Mouse (Mus musculus): ENCODE measurements around the gene 1700086D15Rik. TPM values are rescaled to one million over a fixed set of nuclear protein-coding genes. Genes with fewer than 3 reads are reported as not detected.

The 1700086D15Rik gene
- polyA plus RNA-seq (2015; fragmentation: Nextera tagmentation; extraction: Ambion mirVana) = 0.18 TPM in 1 of 2 replicates, not detected in the other

GRCm38 (mm10) chr11:65159791-65160190, at the start of gene 1700086D15Rik:
1700086D15Rik (minus strand) TSS chr11:65159891.
- no peak within 1 kb of the TSS for H3K4me3 ChIP-seq
- 93% methylated on average over 5 of the region's 5 CpGs for WGBS
- no peak within 1 kb of the TSS for H3K27ac ChIP-seq
- no peaks in the 10 kb centered on the region for H3K36me3 ChIP-seq
- H3K4me2 ChIP-seq = no peak within 1 kb of the TSS
- no peaks in the 10 kb centered on the region for H3K9me3 ChIP-seq
- peaks cover 13% of the 10 kb centered on the region for H3K27me3 ChIP-seq
- no peak for ATAC-seq (ENCODE audit: insufficient number of reproducible peaks, low FRiP score, low TSS enrichment, low read depth)
- peaks cover 16% of the 10 kb centered on the region for H3K4me1 ChIP-seq
- H3K9ac ChIP-seq = no peak within 1 kb of the TSS

DNA sequence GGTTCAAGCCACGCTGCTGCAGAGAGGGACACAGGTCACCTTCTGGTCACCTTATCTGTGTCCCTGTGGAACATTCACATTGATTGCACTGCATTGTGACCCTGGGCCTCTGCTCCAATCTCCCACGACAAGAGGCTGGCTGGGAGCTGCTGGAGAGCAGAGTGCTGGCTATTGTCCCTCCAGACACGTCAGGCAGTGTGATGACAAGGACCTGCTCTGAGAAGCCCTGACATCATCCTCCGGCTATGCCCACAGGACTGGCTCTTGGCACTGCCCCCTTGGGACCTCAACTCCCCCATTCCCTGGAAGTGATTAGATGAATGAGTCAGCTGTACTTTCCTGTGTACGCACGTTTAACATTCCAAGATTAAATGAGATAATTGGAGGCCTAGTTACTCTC, 49.8 kb upstream of the 1700086D15Rik start:
- Histone ChIP-seq H3K4me3 (no peak overlapping the region), H3K36me3 (no peaks in the 10 kb centered on the region), H3K27ac (no peak overlapping the region), H3K4me1 (no peaks in the 10 kb centered on the region), H3K4me2 (no peak overlapping the region), H3K9me3 (no peaks in the 10 kb centered on the region), H3K27me3 (no peaks in the 10 kb centered on the region), H3K9ac (no peak overlapping the region)
- 57% methylated on average over 6 of the region's 6 CpGs for WGBS
- ATAC-seq (ENCODE audit: insufficient number of reproducible peaks, low FRiP score, low TSS enrichment, low read depth) = no peak

GRCm38 (mm10) chr11:65205306-65205705, 45.6 kb upstream of the 1700086D15Rik start:
- 75% methylated on average over 5 of the region's 5 CpGs for WGBS
- no peaks in the 10 kb centered on the region for H3K36me3 ChIP-seq

DNA sequence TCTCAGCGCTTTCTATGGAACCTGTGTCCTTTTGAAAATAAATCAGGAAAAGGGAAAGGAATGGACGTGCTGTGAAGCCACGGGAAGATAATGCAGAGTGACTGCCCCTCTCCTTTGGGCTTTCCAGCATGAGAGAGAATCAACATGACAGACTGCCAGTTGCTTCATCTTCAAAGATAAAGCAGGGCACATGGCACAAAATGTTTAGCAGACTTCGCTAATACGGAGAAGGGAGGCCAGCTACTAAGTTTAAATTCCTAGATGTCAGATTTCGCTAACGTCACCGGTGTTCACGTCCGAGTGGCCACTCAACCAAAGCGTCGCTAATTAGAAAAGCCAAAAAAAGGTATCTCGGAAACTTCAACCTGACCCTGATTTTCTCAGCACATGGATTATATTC, 45.0 kb upstream of the 1700086D15Rik start:
- WGBS = 75% methylated on average over 13 of the region's 13 CpGs
- no peak overlapping the region for H3K4me3 ChIP-seq
- H3K27ac ChIP-seq = no peak overlapping the region
- no peak for ATAC-seq (ENCODE audit: insufficient number of reproducible peaks, low FRiP score, low TSS enrichment, low read depth)
- no peaks in the 10 kb centered on the region for H3K27me3 ChIP-seq
- H3K4me2 ChIP-seq = no peak overlapping the region
- no peak overlapping the region for H3K9ac ChIP-seq
- no peaks in the 10 kb centered on the region for H3K36me3 ChIP-seq
- no peaks in the 10 kb centered on the region for H3K9me3 ChIP-seq
- no peaks in the 10 kb centered on the region for H3K4me1 ChIP-seq

More at GRCm38 (mm10) chr11:65205306-65205705, 45.6 kb upstream of the 1700086D15Rik start:
- Histone ChIP-seq H3K27me3 (no peaks in the 10 kb centered on the region), H3K9ac (no peak overlapping the region), H3K4me3 (no peak overlapping the region), H3K4me2 (no peak overlapping the region), H3K9me3 (no peaks in the 10 kb centered on the region), H3K27ac (no peak overlapping the region), H3K4me1 (no peaks in the 10 kb centered on the region)
- no peak for ATAC-seq (ENCODE audit: insufficient number of reproducible peaks, low FRiP score, low TSS enrichment, low read depth)

DNA sequence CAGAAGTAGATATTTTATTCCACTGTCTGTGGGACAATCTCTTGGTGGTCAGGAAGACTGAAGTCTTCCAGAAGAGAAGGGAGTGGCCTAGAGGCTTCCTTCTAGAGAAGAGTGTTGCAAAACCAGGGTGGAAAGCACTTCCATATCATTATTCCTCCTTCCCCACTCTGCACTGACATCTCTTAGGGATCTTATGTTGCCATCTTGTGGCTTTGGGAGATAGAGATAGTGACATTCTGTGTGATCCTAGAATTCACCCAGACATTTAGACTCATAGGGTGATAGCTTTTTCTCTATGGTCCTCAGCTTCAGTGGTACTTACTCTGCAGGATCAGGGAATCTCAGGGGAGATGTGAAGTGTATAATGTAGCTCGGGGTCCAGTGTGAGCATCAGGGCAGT, 43.3 kb upstream of the 1700086D15Rik start:
- H3K4me3 ChIP-seq = no peak overlapping the region
- no peaks in the 10 kb centered on the region for H3K27me3 ChIP-seq
- no peak overlapping the region for H3K4me2 ChIP-seq
- no peaks in the 10 kb centered on the region for H3K4me1 ChIP-seq
- H3K9ac ChIP-seq = no peak overlapping the region
- H3K9me3 ChIP-seq = no peaks in the 10 kb centered on the region
- WGBS = 50% methylated on average over 1 of the region's 1 CpGs
- H3K27ac ChIP-seq = no peak overlapping the region
- no peaks in the 10 kb centered on the region for H3K36me3 ChIP-seq
- ATAC-seq (ENCODE audit: insufficient number of reproducible peaks, low FRiP score, low TSS enrichment, low read depth) = no peak

DNA sequence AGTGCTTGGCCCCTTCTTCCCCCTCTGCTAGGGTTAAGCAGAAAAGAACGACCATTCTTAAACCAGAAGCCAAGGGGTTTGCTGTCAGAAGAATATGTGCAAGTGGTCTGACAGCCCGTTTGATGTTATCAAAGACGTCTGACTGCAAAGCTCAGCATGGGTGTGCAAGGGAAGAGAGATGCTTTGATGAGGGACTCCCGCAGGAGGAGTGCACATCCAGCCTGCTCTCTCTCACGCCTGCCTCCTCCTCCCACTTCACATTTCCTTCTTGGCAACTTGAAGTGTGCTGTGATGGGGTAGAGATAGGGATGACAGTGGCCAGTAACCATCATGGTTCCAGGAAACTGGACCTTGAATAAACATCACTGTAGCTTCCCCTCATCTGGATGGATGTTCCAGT, 42.5 kb upstream of the 1700086D15Rik start:
- no peak overlapping the region for H3K4me2 ChIP-seq
- H3K4me3 ChIP-seq = no peak overlapping the region
- H3K27me3 ChIP-seq = no peaks in the 10 kb centered on the region
- no peak for ATAC-seq (ENCODE audit: insufficient number of reproducible peaks, low FRiP score, low TSS enrichment, low read depth)
- no peak overlapping the region for H3K9ac ChIP-seq
- 36% methylated on average over 5 of the region's 5 CpGs for WGBS
- no peaks in the 10 kb centered on the region for H3K4me1 ChIP-seq
- H3K9me3 ChIP-seq = no peaks in the 10 kb centered on the region
- no peak overlapping the region for H3K27ac ChIP-seq
- no peaks in the 10 kb centered on the region for H3K36me3 ChIP-seq

DNA sequence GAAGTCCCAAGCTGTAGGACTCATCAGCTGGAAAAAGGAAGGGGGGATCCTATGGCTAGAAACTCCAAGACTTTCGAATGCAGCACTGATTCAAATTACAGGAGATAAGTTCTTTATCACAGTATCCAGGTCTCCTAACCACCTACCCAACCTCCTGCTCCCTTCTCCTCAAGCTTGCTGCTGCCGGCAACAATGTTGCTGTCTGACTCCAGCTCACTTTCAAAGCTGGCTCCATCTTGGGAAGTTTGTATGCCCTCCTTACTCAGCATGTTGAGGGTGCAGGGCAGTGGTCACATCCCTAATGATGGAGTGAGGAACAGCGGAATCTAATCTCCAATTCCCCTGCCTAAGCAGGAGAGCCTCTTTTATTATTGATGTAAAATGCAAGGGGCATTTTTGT, 38.3 kb upstream of the 1700086D15Rik start:
- 80% methylated on average over 3 of the region's 3 CpGs for WGBS
- ATAC-seq (ENCODE audit: insufficient number of reproducible peaks, low FRiP score, low TSS enrichment, low read depth) = no peak

GRCm38 (mm10) chr11:65197280-65197679, 37.6 kb upstream of the 1700086D15Rik start:
- Histone ChIP-seq H3K4me2 (no peak overlapping the region), H3K9me3 (no peaks in the 10 kb centered on the region), H3K9ac (no peak overlapping the region), H3K27me3 (peaks cover 6% of the 10 kb centered on the region; the same call in 1 of the 2 replicates), H3K4me1 (no peaks in the 10 kb centered on the region), H3K4me3 (no peak overlapping the region), H3K36me3 (no peaks in the 10 kb centered on the region), H3K27ac (no peak overlapping the region)
- WGBS = 3% methylated on average over 3 of the region's 3 CpGs
- ATAC-seq (ENCODE audit: insufficient number of reproducible peaks, low FRiP score, low TSS enrichment, low read depth) = no peak

More for the DNA sequence above, 38.3 kb upstream of the 1700086D15Rik start:
- Histone ChIP-seq H3K4me2 (no peak overlapping the region), H3K9ac (no peak overlapping the region), H3K27me3 (peaks cover 6% of the 10 kb centered on the region; the same call in 1 of the 2 replicates), H3K4me3 (no peak overlapping the region), H3K4me1 (no peaks in the 10 kb centered on the region), H3K9me3 (no peaks in the 10 kb centered on the region), H3K36me3 (no peaks in the 10 kb centered on the region), H3K27ac (no peak overlapping the region)

- Histone ChIP-seq H3K9me3 (no peaks in the 10 kb centered on the region), H3K9ac (no peak overlapping the region), H3K4me2 (no peak overlapping the region), H3K4me3 (no peak overlapping the region), H3K36me3 (no peaks in the 10 kb centered on the region), H3K4me1 (no peaks in the 10 kb centered on the region), H3K27me3 (no peaks in the 10 kb centered on the region), H3K27ac (no peak overlapping the region)
- no peak for ATAC-seq (ENCODE audit: insufficient number of reproducible peaks, low FRiP score, low TSS enrichment, low read depth)
- 79% methylated on average over 12 of the region's 12 CpGs for WGBS
These were observed 27.3 kb upstream of the 1700086D15Rik start for GRCm38 (mm10) chr11:65186974-65187373.

DNA sequence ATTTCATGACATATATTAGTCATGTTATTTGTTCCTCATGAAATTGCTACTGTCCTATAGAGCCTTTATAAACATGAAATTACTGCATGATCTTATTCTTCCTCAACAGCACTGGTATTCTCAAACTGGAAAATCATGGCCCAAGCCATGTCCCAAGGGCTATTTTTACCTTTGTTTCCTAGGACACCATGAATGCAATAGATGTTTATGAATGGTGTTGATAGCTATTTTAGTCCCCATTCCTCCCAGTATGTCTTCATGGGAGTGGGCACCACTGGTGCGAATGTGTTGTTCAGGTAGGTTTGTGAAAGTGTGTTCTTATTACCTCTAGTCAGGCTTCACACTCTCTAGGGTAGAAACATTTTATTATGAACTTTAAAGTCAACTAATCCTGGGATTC, 25.4 kb upstream of the 1700086D15Rik start:
- no peak overlapping the region for H3K27ac ChIP-seq
- ATAC-seq (ENCODE audit: insufficient number of reproducible peaks, low FRiP score, low TSS enrichment, low read depth) = no peak
- no peaks in the 10 kb centered on the region for H3K4me1 ChIP-seq
- WGBS = 94% methylated on average over 1 of the region's 1 CpGs
- no peak overlapping the region for H3K4me2 ChIP-seq
- H3K27me3 ChIP-seq = no peaks in the 10 kb centered on the region
- no peaks in the 10 kb centered on the region for H3K9me3 ChIP-seq
- no peak overlapping the region for H3K4me3 ChIP-seq
- no peaks in the 10 kb centered on the region for H3K36me3 ChIP-seq
- H3K9ac ChIP-seq = no peak overlapping the region

DNA sequence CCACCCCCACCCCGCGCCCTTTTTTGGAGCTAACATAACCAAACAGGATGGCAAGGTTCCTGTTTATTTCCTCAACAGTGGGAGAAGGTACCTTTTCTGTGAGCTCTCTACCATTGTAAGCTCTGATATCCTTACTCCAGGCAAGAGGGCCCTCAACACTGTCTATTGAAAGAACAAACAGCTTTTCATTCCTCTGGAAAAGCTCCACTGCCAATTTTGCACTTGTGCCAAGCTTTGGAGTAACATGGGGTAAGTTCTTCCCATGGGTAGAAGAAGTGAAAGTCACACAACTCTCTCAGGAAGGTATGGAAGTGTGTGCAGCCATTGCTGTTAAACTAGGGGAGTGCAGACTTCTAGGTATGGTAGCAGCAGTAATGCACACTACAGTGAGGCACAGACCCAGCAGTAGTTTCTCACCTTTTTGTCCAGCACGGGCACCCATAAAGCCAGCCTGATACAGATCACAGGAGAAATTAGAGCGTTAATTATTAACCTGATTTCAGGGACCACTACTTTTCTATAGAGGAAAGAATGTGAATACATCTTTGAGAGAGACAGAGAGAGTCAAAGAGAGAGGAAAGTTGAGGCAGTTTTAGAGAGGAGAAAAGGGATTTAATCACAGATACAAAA, 10.5 kb upstream of the 1700086D15Rik start:
- 85% methylated on average over 4 of the region's 4 CpGs for WGBS
- Histone ChIP-seq H3K9ac (no peak overlapping the region), H3K27me3 (no peaks in the 10 kb centered on the region), H3K36me3 (no peaks in the 10 kb centered on the region), H3K4me1 (no peaks in the 10 kb centered on the region), H3K4me2 (no peak overlapping the region), H3K4me3 (no peak overlapping the region), H3K27ac (no peak overlapping the region), H3K9me3 (no peaks in the 10 kb centered on the region)
- ATAC-seq (ENCODE audit: insufficient number of reproducible peaks, low FRiP score, low TSS enrichment, low read depth) = no peak

DNA sequence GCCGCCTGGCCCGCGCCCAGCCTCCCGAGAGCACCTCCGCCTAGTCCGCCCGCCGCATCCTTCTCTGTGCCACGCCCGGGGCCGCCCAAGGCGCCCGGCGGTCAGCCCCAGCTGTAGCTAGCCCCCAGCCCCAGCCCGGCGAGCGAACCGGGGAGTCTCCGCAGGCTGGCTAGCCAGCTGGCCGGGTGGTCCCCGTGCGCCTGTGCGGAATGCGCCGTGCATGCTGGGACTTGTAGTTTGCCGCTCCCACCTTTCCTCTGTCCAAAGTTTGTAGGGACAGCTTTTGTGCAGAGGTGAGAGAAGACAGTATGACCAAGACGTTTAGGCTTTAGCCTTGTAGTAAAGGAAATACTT, 3.1 kb upstream of the 1700086D15Rik start, which contains the start of gene Arhgap44:
Gene Arhgap44, minus strand, starts transcription at position 195 of the 354 bp plus-strand sequence.
- H3K4me3 ChIP-seq = peak within 1 kb of the TSS; percentile 85
- H3K27ac ChIP-seq = no peak within 1 kb of the TSS
- H3K9ac ChIP-seq = peak within 1 kb of the TSS; percentile 73
- H3K9me3 ChIP-seq = no peaks in the 10 kb centered on the region
- ATAC-seq (ENCODE audit: insufficient number of reproducible peaks, low FRiP score, low TSS enrichment, low read depth) = peak; percentile 77
- peaks cover 13% of the 10 kb centered on the region for H3K27me3 ChIP-seq
- under 1% methylated on average over 26 of the region's 27 CpGs for WGBS
- peak within 1 kb of the TSS; percentile 95 for H3K4me2 ChIP-seq
- no peaks in the 10 kb centered on the region for H3K36me3 ChIP-seq
- peaks cover 16% of the 10 kb centered on the region for H3K4me1 ChIP-seq
